Mouse (Mus musculus): ENCODE results near the gene Slc25a10.

DNA sequence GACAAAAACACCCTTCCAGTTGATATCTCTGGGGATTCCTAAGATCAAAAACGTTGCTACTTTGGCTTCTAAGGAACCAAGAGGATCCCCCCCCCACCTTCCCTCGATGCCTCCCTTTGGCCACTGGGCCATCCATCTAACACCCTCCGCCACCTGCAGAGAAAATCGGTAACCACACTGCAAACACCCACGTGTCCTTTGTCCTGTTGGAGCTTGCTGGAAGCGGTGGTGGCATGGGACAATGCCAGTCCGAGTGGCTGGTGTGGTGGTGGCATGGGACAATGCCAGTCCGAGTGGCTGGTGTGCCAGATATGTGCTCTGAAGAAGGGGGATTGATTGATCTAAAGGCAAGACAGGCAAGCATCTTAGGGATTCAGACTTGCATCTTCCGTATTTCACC, 40.0 kb downstream of the Slc25a10 start:
- TF ChIP-seq POLR2A (IDR thresholded peaks at IDR 0.05; ENCODE audit: insufficient read depth, low read depth, low read length) (no peak), CTCF (IDR thresholded peaks at IDR 0.05; ENCODE audit: insufficient read depth, low read depth, low read length) (no peak)
